Mouse (Mus musculus) heart, embryonic 14.5 days (tissue): ENCODE results near the gene Dag1. TPM values are rescaled to one million over a fixed set of nuclear protein-coding genes. Genes with fewer than 3 reads are reported as not detected.
"Not testable (repeated sequence)": the region's sequence is repeated elsewhere in the genome, so short reads cannot be mapped to it uniquely, and the experiment has no call there.

Source experiments
- ATAC-seq: fragments of 200-750 bp; cut with Nextera tagmentation; 2 replicates; pipeline ENCODE4 v1.8.0; 2017; ENCODE audit warnings: low read depth, moderate TSS enrichment; ENCODE audit not compliant: insufficient number of reproducible peaks, insufficient read depth, low FRiP score
- H3K27ac ChIP-seq, 2 experiments: fragments of 200-500 bp in 1 of 2; fragments of 300-500 bp in 1 of 2; sonication (generic) in 1 of 2; replicated peaks in 1 of 2; 2 replicates each; pipeline ENCODE4 v1.5.1; 2012 to 2014; ENCODE audit warnings: low read depth in 2 of 2, low read length in 2 of 2, control low read depth in 1 of 2, mild to moderate bottlenecking in 1 of 2, mixed read lengths in 1 of 2; ENCODE audit not compliant: control insufficient read depth in 1 of 2, insufficient read depth in 1 of 2
- H3K27me3 ChIP-seq: fragments of 300-500 bp; sonication (generic); 2 replicates; pipeline ENCODE4 v1.6.1; 2014; ENCODE audit warnings: mild to moderate bottlenecking, low read length, control low read depth; ENCODE audit not compliant: control insufficient read depth, insufficient read depth
- H3K36me3 ChIP-seq: fragments of 300-500 bp; sonication (generic); 2 replicates; pipeline ENCODE4 v1.6.1; 2014; ENCODE audit warnings: mild to moderate bottlenecking, control low read depth, low read length, mixed read lengths; ENCODE audit not compliant: control insufficient read depth, insufficient read depth
- H3K4me1 ChIP-seq, 2 experiments: fragments of 200-500 bp in 1 of 2; fragments of 300-500 bp in 1 of 2; sonication (generic) in 1 of 2; 2 replicates each; pipeline ENCODE4 v1.6.1; 2012 to 2014; ENCODE audit warnings: low read length in 2 of 2, control low read depth in 1 of 2, mixed read lengths in 1 of 2; ENCODE audit not compliant: control insufficient read depth in 2 of 2, insufficient read depth in 2 of 2
- H3K4me2 ChIP-seq: fragments of 300-500 bp; sonication (generic); 2 replicates; pipeline ENCODE4 v1.6.1; 2014; ENCODE audit warnings: mild to moderate bottlenecking, low read length
- H3K4me3 ChIP-seq, 2 experiments: fragments of 200-500 bp in 1 of 2; fragments of 300-500 bp in 1 of 2; sonication (generic) in 1 of 2; 2 replicates each; pipeline ENCODE4 v1.5.1; 2012 to 2014; ENCODE audit warnings: low read length in 2 of 2, mild to moderate bottlenecking in 2 of 2, control low read depth in 1 of 2, low read depth in 1 of 2, moderate library complexity in 1 of 2; ENCODE audit not compliant: control insufficient read depth in 1 of 2, insufficient read depth in 1 of 2
- H3K9ac ChIP-seq: fragments of 300-500 bp; sonication (generic); 2 replicates; pipeline ENCODE4 v1.6.1; 2014; ENCODE audit warnings: mild to moderate bottlenecking, low read length
- H3K9me3 ChIP-seq: fragments of 300-500 bp; sonication (generic); 2 replicates; pipeline ENCODE4 v1.6.1; 2016; ENCODE audit warnings: low read length, control low read depth; ENCODE audit not compliant: control insufficient read depth
- WGBS: fragments of 180-500 bp; shearing (Covaris S2); extraction: QIAGEN DNeasy Blood & Tissue Kit; methylation state at CpG from one replicate; pipeline ENCODE4 v1.1.7; 2014; 5-methylcytosine and 5-hydroxymethylcytosine counted together
- polyA plus RNA-seq: library from polyadenylated mRNA; unstranded; fragments of >200 nt; fragmentation: Nextera tagmentation; extraction: Ambion mirVana; gene quantifications from 2 replicates; pipeline ENCODE4 v1.2.1, GENCODE M21; 2014

Dag1 gene
- polyA plus RNA-seq, 1 experiment from 2014 or later, result 146 TPM

DNA sequence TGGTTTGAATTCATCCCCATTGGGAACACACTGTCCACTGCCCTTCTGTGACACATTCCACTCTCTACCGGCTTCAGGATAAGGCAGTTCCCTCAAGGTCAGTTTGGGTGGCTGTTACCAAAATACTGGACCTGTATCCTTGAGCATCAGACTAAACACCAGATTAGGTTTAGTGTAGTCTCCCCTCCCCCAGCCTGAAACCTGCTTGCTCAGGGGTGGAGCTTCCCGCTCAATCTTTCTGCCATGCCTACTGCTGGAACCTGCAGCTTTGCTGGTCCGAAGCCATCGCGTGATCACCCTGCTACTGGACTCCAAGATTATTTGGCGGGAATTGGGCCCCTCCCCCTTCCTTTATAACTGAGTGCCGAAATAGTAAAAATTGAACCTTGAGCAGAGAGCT lies 4.9 kb upstream of the Dag1 start:
- not testable (repeated sequence) for H3K36me3 ChIP-seq, H3K27me3 ChIP-seq, H3K4me3 ChIP-seq, H3K9me3 ChIP-seq, H3K27ac ChIP-seq, H3K4me2 ChIP-seq, H3K9ac ChIP-seq, ATAC-seq
- peaks cover 24 to 38% of the 10 kb centered on the region in 2 experiments for H3K4me1 ChIP-seq
- WGBS, result 59% methylated on average over 6 of the region's 7 CpGs

DNA sequence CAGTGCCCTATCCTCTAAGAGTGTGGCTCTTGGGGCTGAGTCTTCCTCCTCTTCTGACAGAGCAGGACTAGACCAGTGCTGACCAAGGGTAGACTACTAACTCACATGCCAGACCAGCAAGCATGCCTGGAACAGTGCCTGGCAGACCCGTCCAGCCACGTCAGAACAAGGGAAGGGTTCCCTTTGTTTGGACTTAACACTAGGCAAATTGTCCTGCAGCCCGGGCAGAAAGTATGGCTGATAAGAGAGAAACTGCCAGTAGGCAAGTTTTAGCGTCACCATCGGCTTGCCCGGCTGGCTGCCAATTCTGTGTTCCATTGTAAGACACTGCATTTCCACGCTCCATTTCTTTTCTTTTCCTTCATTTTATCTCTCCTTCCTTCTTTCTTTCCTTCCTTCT lies 3.9 kb upstream of the Dag1 start:
- no peak for ATAC-seq
- 41% methylated on average over 7 of the region's 7 CpGs for WGBS
- no peaks in the 10 kb centered on the region for H3K36me3 ChIP-seq
- no peak overlapping the region for H3K9ac ChIP-seq
- no peak overlapping the region for H3K4me2 ChIP-seq
- peak overlapping the region; percentile 70 to 71 for H3K27ac ChIP-seq
- no peaks in the 10 kb centered on the region for H3K9me3 ChIP-seq
- peaks cover 24 to 38% of the 10 kb centered on the region in 2 experiments for H3K4me1 ChIP-seq
- no peak overlapping the region for H3K4me3 ChIP-seq
- no peaks in the 10 kb centered on the region for H3K27me3 ChIP-seq

GRCm38 (mm10) chr9:108266261-108266935 lies 2.6 kb upstream of the Dag1 start:
- Histone ChIP-seq H3K27me3 (no peaks in the 10 kb centered on the region), H3K4me2 (no peak overlapping the region), H3K27ac (peak overlapping the region in 1 of 2 experiments; percentile 97; a peak in 1 of 4 replicates), H3K36me3 (no peaks in the 10 kb centered on the region), H3K9me3 (no peaks in the 10 kb centered on the region), H3K4me3 (no peak overlapping the region), H3K4me1 (peaks cover 25 to 42% of the 10 kb centered on the region in 2 experiments), H3K9ac (no peak overlapping the region)
- ATAC-seq, result no peak
- 60% methylated on average over 10 of the region's 10 CpGs for WGBS

- Histone ChIP-seq H3K27ac (peak overlapping the region; percentile 97 to 98), H3K27me3 (no peaks in the 10 kb centered on the region), H3K36me3 (no peaks in the 10 kb centered on the region), H3K9me3 (no peaks in the 10 kb centered on the region), H3K9ac (peak overlapping the region; percentile 95), H3K4me2 (peak overlapping the region; percentile 68), H3K4me3 (peak overlapping the region; percentile 82 to 98), H3K4me1 (peaks cover 27 to 60% of the 10 kb centered on the region in 2 experiments)
- ATAC-seq, result peak; percentile 58
- under 1% methylated on average over 10 of the region's 10 CpGs for WGBS
These were observed 598 bp upstream of the Dag1 start for GRCm38 (mm10) chr9:108264191-108264921.

- no peaks in the 10 kb centered on the region for H3K36me3 ChIP-seq
- H3K4me1 ChIP-seq, result peaks cover 23 to 62% of the 10 kb centered on the region in 2 experiments
- H3K4me2 ChIP-seq, result peak overlapping the region; percentile 68
- peak overlapping the region; percentile 82 to 98 for H3K4me3 ChIP-seq
- ATAC-seq, result peak; percentile 40
- no peaks in the 10 kb centered on the region for H3K27me3 ChIP-seq
- no peaks in the 10 kb centered on the region for H3K9me3 ChIP-seq
- H3K27ac ChIP-seq, result peak overlapping the region; percentile 97
- WGBS, result under 1% methylated on average over 58 of the region's 62 CpGs
- peak overlapping the region; percentile 95 for H3K9ac ChIP-seq
These were observed 552 bp downstream of the Dag1 start for GRCm38 (mm10) chr9:108263131-108263681.

GRCm38 (mm10) chr9:108262494-108263049 lies 1.2 kb downstream of the Dag1 start:
- no peaks in the 10 kb centered on the region for H3K36me3 ChIP-seq
- peak overlapping the region; percentile 68 for H3K4me2 ChIP-seq
- peak overlapping the region; percentile 97 for H3K27ac ChIP-seq
- peaks cover 20 to 56% of the 10 kb centered on the region in 2 experiments for H3K4me1 ChIP-seq
- H3K9ac ChIP-seq, result peak overlapping the region; percentile 95
- H3K27me3 ChIP-seq, result no peaks in the 10 kb centered on the region
- no peaks in the 10 kb centered on the region for H3K9me3 ChIP-seq
- ATAC-seq, result no peak
- WGBS, result 24% methylated on average over 11 of the region's 11 CpGs
- peak overlapping the region; percentile 82 to 98 for H3K4me3 ChIP-seq

GRCm38 (mm10) chr9:108261865-108262264 lies 1.9 kb downstream of the Dag1 start:
- 26% methylated on average over 7 of the region's 7 CpGs for WGBS
- Histone ChIP-seq H3K9ac (peak overlapping the region; percentile 95), H3K9me3 (no peaks in the 10 kb centered on the region), H3K27ac (peak overlapping the region; percentile 14 to 97; a peak in 1 of 4 replicates), H3K4me3 (peak overlapping the region; percentile 82 to 98), H3K4me2 (peak overlapping the region; percentile 68), H3K4me1 (peaks cover 20 to 58% of the 10 kb centered on the region in 2 experiments), H3K27me3 (no peaks in the 10 kb centered on the region), H3K36me3 (no peaks in the 10 kb centered on the region; the same call in 1 of the 2 replicates)
- no peak for ATAC-seq
